Mouse (Mus musculus) megakaryocyte, adult 5-6 weeks (primary cell): ENCODE results near the gene Sh3rf3. TPM values are rescaled to one million over a fixed set of nuclear protein-coding genes. Genes with fewer than 3 reads are reported as not detected.

Experiments used
- ATAC-seq: 2 replicates; pipeline ENCODE4 v1.8.0; 2016; ENCODE audit warnings: mild to moderate bottlenecking, inconsistent platforms; ENCODE audit not compliant: poor library complexity, severe bottlenecking
- total RNA-seq, 2 experiments: library from RNA; stranded (forward) in 1 of 2; stranded (reverse) in 1 of 2; fragments of 153-499, 151-499 nt in 1 of 2; fragments of 221-1000, 200-1000 nt in 1 of 2; gene quantifications; 2 replicates each; pipeline versions ENCODE4 v1.2.3 to v1.2.4; 2015 to 2017

Sh3rf3 gene
- total RNA-seq, 2 experiments from 2014 or later = not detected

DNA sequence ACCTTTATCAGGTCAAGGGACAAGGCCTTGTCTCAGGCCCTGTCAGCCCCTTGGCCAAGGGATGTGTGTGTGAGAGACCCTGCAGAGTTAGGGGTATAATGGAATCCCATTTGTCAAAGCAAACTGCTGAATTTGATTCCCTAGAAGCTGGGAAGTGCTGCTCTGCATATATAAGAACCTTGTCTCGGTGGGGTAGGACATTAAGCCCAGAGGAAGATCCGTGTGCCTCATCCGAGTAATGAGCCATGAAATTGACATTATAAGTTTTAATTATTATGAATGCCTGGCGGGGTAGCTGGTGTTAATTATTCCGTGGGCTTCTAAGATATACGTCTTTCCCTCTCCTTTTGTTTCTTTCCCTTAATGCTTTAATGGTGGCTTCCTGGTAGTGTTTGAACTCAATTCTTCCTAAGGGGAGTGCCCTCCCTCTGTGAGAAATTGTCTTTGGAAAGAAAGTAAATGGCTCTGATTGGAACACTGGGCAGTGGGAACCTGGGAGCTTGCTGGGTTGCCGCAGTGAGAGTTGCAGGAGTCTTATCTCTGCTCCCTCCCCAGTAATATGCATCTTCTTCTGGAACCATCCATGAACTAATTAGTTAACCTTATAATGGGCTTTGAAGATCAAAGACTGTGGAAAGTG is 166.3 kb downstream of the Sh3rf3 start:
- no peak for ATAC-seq

DNA sequence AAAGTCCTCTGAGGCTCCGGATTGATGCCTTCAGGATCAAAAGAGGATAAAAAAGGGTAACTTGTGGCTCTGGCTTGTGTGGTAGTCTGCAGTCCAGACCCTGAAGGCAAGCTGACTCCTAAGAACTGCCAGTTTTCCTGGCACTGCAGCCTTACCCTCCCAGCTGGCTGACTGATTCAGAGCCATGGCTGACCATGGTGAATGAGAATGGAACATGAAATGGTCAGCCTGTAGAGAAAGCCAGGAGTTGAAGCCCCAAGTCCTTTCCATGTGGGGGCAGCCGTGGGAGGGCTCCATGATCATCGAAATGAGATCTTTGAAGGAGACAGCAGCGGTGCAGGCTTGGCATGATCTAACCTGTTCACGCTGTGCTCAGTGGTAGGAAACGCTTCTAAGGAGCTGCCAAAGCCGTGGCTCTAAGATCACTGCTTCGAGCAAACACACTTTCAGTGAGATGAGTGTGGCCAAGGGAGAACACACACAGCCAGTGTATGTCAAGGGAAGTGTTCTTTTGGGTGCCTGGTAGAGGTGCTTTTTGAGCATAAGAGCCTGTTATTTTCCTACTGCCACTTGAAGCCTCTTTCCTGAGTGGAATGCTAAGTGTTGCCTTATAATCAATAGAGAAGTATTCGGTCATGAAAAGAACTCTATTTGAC is 168.6 kb downstream of the Sh3rf3 start:
- ATAC-seq = no peak

DNA sequence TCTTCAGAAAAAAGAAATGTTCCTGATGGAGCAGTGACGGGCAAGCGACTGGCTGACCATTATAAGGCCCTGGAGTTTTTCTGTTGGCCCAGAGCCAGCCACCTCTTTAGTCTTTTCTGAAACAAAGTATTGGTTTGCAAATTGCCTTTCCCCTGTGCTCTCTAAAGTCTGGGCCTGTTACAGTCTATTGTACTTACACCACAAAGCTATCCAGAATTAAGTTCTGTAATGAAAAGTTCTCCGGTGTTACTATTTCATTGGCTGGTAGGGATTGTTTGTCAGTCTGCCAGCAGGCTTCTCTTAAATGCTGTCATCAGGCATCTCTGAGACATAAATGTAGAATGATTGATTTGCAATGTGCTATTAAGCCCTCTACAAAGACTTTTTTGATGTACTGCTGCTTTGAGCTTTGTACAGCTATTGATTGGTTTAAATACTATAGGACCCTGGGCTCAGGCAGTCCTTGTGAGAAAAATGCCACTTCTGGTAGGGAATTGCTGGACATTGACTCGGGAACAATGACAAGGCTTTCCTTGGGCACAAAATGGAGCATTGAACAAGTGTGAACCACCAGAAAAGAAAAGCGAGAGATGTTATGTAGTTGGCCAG is 169.5 kb downstream of the Sh3rf3 start:
- ATAC-seq = no peak

DNA sequence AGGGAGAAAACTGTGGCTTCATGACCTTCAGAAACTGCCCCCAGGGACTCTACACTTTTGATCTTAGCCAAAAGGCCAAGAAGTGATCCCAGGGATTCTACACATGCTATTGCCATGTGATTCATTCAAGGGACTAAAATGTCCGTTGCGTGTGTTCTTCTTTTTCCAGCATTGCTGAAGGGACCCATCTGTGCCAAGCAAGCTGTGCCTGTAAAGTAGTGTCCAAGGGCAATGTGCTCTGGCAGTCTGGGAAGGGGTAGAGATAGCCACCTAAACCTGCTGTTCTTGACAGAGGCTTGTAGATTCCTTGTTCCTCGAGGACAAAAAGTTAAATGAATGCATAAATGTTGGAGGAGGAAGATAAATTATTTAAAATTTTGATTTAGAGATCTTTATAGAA is 178.5 kb downstream of the Sh3rf3 start:
- ATAC-seq = no peak

DNA sequence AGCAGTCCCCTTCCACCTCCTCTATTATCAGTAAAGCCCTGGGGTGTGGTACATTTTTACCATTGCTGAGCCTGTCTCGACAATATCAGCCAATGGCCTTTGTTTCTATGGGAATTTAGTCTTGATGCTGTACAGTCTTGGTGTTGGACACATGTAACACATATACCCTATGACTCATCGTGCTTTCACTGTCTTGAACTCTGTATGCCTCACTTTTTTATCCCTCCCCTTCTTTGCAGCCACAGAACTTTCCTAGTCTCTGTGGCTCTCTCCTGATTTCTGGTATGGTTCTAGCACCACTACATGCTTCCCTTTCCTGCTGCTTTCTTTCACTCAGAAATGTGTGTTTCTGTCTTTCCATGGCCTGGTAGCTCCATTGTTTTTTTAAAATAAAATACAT is 181.6 kb downstream of the Sh3rf3 start:
- no peak for ATAC-seq

DNA sequence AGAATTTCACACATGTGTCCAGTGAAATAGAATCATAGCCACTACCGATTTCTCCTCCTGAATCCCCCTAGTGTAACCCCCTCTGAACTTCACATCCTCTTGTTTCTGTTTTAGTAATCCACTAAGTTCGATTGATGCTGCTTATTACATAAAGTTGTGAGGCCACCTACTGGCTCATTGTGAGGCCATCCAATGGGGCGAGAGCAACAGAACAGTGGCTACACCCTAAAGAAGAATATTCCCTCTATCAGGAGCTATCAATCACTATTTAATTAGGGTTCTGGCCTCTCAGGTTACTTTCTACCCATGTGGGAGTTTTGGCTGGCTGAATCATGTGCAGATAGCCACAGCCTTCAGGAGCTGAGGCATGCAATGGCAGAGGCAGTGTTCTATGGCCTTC is 182.0 kb downstream of the Sh3rf3 start:
- ATAC-seq = no peak

DNA sequence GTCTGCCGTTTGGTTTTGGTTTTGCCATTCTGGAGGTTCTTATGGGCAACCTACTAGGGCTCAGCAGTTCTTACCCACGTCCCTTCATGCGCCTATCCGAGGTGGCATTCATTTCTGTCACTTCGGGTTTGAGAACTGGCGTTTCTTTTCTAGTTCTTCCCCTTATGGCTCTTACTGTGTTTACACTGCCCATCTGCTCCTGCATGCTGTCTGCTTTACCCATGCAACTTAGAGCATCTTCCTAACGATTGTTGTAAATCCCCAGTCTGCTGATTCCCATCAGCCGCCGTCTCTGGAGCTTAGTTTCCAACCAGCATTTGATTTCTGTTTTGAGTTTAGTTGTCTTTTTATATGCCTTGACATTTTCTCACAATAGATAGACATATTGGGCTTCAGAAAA is 189.2 kb downstream of the Sh3rf3 start:
- no peak for ATAC-seq

DNA sequence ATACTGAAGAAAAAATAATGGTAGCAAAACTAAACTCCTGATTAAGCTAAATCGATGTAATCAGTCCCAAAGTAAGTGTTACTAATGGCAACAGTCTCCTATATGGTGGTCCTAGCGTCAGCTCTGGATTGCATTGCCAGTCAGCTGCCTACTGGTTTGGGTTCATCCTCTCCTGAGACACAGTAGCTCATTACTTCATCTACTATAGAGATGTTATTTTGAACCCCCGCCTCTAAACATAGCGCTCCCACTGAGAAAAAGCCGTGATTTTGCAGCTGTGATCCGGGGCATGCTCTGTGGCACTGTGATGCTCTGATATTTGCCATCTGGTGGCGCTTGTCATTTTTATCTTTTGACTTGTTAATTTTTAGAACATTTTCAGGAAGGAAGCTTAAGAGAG is 198.3 kb downstream of the Sh3rf3 start:
- ATAC-seq = no peak

DNA sequence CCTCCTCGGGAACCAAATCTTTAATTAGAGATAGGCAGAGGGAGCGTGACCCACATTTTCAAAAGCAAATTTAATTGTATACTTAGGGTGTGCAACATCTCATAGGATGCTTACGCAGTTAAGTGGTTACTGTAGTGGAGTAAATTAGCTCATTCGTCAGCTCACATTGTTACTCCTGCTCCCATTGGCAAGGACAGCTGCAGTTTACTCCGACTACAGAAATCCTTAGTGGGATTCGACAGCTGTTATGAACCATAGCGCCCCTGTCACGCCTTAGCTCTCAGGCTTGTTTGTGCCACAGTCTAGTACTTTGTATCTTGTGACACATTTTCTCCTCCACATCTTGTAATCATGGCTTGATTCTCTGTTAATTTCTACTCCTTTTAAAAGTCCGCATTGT is 200.5 kb downstream of the Sh3rf3 start:
- ATAC-seq = no peak

DNA sequence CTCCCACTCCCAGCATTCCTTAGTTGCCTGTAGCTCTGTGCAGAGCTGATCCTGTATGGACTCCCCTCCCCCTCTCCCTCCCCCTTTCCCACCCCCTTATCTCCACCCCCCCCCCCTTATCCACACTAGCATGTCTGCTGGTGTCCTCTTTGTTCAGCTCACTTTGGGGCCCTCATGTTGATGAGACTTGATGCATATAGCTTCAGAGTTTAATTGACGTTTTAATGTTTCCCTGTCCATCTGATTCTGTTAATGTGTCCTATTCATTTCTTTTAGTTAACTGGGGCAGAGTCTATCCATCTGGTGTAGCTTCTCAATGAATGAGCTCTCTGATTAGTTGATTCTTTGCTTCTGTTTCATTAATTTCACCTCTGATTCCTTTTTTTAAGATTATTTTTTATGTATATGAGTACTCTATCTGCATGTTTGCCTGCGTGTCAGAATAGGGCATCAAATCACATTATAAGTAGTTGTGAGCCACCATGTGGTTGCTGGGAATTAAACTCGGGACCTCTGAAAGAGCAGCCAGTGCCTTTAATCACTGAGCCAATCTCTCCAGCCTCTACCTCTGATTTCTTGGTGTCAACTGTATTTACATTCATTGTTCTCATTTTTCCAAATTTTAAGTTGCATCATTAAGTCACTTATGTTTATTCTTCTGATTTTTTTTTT is 206.3 kb downstream of the Sh3rf3 start:
- ATAC-seq = no peak

DNA sequence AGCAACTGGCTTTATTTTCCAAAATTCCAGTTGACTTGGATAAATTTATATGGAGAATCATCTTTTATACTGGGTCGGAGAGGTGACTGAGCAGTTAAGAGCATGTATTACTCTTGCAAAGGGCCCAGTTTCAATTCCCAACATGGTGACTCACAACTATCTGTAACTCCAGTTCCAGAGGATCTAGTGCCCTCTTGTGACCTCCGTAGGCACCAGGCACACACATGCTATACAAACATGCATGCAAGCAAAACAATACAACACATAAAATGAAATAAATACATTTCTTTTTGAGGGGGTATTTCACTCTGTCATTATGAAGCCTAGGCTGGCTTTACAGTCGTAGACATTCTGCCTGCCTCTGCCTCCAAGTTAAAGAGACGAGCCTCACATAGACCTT is 237.3 kb downstream of the Sh3rf3 start:
- no peak for ATAC-seq

DNA sequence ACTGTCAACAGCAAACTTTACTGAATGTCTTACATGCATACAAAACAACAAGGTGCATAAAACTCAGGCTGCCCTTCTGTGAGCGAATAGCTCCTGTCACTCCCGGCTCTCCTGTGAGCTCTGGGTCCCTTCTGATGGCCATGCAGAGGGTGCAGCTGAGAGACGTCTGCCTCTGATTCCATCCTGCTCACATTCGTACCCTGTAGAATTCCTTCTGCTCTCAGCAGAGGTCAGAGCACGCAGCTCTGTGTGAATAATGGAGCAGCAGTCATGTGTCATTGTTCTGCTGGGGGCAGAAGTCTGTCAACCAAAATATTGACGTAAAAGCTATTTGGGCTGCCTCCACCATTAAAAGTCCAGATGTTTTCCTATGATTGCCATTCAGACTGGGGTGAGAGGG is 243.1 kb downstream of the Sh3rf3 start:
- ATAC-seq = no peak

DNA sequence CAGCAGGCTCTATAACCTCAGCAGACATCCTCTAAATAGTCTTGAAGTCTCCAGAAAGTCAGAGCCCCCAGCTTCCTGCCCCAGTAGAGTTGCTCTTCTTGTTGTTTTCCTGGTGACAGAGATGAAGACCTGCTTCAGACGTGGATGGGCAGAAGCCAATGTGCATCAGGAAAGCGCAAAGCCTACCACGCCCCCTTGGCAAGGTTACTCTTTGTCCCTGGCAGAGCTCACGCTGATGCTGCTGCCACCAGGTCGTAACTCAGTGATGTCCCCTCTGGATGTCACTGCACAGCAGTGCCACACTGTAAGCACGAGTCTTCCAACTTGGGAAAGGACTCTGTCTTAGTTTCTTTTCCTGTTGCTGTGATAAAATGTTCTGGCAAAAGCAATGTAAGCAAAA is 253.6 kb downstream of the Sh3rf3 start:
- no peak for ATAC-seq

DNA sequence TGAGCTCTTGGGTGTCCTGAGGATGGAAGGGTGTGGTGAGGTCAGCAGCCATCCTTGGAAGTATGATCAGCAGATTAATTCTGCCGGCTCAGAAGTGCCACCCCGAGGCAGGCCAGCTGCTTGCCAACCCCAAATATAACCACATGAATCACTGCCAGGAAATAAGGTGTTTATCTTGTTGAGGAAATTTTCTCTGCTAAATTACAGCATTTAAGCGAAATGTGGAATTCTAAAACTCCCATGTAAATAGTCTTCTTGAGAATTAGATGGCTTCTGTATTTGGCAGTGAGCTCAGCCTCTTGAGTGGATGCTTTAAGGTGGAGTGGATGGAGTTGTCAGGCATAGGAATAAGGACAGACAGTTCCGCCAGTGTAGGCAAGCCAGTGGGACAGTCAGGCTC is 259.7 kb downstream of the Sh3rf3 start:
- no peak for ATAC-seq

DNA sequence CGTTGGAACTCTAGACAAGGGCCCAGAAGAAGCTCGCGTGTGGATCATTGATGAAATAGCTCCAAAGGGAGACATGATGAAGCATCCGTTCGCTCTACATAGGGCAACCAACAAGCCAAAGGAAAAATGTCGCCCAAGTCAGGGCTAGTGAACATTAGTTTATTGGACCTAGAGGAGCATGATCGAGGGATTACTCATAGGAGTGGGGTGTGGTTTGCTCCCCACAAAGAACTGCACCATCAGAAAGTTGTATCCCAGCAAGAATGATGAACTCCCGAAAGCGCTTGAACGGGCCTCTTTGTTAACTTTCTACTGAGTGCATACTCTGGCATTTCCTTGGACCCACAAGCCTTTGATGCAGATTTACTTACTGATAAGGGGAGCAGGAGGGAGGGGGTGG is 263.5 kb downstream of the Sh3rf3 start:
- ATAC-seq = no peak

DNA sequence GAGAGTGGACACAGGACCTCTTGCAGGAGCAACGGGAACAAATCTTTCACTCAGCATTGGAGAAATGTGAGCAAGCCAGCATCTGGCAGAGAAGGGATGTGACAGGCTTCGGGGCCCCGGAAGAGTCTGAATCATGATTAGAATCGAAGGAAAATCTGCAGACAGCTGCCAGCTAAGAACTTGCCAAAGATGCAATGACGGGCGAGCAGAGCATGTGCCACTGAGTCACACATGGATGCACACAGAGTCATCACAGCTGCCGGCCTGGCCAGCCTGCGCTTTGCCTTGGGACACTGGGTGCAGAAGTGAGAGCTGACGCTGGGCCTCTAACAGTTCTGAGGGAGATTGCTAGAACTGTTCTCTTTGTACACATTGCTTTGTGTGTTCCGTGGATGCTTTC is 264.8 kb downstream of the Sh3rf3 start:
- ATAC-seq = no peak

DNA sequence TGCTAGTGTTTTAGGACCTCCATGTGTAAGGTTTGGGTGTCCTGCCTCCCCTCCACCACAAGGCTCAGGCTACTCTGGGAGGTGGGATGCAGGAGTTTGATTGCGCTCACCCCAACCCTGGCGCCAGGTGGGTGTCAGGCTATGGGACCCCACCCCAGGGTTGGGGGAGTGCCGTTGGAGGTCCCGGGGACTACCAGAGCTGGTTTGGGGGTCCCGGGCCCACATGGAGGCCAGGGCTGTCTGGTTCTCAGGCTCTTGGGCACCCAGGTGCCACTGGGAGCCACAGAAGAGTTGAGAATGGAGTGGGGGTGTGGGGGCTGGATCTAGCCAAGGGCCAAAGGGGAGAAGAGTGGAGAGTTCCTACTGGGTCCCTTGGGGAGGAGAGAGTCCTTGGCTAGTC is 272.4 kb downstream of the Sh3rf3 start:
- ATAC-seq = no peak

DNA sequence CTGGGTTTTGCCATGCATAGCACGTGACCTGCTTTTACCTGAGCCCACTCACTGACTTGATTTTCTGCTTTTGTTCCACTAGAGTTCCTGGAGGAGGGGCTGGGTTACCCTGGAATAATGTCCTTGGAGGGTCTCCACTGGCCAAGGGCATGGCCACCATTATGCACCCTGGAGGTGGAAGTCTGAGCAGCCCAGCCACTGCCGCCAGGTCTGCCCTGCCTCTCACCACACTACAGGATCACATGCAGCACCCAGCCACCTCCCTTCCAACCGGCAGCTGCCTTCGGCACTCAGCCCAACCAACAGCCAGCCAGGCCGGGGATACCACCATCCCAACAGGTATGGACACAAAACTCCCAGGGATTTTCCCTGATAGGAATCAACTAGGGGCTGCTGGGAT is 273.4 kb downstream of the Sh3rf3 start:
- ATAC-seq = no peak

DNA sequence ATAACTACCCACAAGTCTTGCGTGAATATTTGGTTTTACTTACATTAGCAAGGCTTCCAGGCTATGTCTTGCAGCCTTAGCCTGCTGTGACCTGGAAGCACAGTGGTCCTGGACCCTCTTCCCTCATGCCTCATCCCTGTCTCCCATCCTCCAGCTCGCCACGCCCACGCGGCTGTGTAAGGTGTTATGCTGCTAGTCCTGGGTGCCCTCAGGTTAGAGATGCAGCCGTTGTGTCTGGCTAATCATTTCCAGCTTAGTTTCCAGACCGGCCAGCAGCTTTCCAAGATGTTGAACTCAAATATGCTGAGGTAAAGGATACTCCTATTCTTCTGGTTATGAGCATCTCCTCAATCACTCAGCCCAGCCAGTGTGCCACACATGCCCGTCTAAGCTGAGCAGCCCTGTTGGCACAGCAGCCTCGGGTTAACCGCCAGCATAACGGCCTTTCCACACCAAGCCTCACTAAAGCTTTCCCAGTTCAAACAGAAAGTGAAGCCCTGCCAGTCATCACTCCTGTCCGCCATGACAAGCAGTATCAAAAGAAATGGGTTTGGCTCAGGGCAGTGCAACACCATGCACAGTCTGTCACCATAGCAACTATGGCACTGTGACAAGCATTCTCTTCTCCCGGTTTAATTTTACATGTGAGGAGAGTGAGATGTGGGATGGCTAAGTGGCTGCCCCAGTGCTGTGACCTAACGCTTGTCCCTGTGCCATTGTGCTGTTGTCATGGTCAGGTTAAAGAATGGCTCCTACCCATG is 276.9 kb downstream of the Sh3rf3 start:
- ATAC-seq = no peak

DNA sequence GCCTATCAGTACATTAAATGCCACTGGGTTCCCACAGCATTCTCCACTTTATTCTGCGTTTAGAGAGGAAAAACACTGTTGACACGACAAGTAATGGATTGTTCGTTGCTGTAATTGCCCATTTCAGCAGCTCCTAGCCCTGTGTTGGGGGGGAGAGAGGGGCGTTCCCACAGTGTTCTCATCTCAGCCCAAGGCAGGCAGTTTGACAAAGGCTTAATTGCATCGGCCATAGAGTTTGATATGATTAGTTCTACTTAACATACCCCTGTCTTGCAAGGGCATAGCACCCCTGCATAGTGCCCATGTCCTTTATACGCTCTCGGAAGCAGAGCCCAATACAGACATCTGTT is 277.4 kb downstream of the Sh3rf3 start:
- no peak for ATAC-seq

DNA sequence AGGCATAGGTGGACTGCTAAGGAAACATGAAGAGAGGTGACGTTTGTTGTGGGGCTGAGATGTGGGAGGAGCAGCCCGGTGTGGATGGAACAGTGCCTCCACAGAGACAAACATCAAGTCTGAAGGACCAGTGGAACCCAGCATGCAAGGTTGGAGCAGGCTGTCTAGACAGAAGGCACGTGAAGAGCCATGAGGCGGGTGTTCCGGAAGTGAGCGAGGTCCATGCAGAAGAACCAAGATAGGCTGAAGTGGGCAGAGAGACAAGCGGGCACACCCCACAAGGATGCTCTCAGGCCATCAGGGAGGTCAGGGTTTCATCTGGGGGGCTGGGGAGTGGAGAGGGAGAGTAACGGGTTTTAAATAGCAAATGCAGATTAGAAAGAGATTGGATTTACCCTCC is 278.4 kb downstream of the Sh3rf3 start:
- no peak for ATAC-seq
